Mouse (Mus musculus) gastrocnemius, postnatal 10 days (tissue): ENCODE results near the gene Trmt61a. TPM values are rescaled to one million over a fixed set of nuclear protein-coding genes. Genes with fewer than 3 reads are reported as not detected.

Experiments
- DNase-seq: peaks from one replicate; pipeline ENCODE4 v3.0.0; 2021; ENCODE audit warnings: mixed read lengths
- total RNA-seq, 2 experiments: library from RNA; stranded (reverse); gene quantifications; 2 replicates each; pipeline ENCODE4 v1.2.3; 2021

Gene Trmt61a
- total RNA-seq, 2 experiments from 2014 or later: 3.8 to 5.4 TPM

DNA sequence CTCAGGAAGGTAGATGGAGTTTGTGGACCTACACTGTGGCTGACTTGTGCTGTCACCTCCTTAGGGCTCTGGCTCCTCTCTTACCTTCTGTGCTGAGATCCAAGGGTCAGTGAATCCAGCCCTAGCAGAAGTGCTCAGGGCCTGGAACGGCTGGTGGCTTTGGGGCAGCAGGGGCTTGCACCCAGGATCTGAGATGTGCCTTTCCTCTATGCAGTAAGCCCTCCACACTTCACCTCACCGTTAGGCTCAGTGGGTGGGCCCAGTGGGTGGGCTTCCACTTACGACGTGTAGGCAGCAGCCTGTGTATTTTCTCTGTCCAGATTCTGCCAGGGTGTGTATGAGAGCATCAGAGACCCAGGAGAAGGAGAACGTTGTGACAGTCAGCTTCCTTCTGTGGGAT, 55.0 kb downstream of the Trmt61a start:
- DNase-seq: no peak

Other genes starting within 250 kb of the Trmt61a start
- 10 to 100 TPM; 37.0 to 47.7 TPM for gene Tnfaip2, start 235.6 kb upstream of the Trmt61a start, total RNA-seq
- gene Gm266, start 192.3 kb upstream of the Trmt61a start, total RNA-seq: 1 to 10 TPM; 4.7 to 6.5 TPM
- 100 to 1,000 TPM; 140 to 154 TPM for gene Eif5, start 140.1 kb upstream of the Trmt61a start, total RNA-seq
- gene Mark3, start 103.6 kb upstream of the Trmt61a start, total RNA-seq: 10 to 100 TPM; 50.2 to 62.4 TPM
- 10 to 100 TPM; 37.7 to 68.3 TPM for gene Ckb, start 5.8 kb upstream of the Trmt61a start, total RNA-seq
- 10 to 100 TPM; 17.5 to 21.1 TPM for gene Bag5, start 35.2 kb downstream of the Trmt61a start, total RNA-seq
- 10 to 100 TPM; 34.7 to 39.5 TPM for gene Apopt1, start 35.2 kb downstream of the Trmt61a start, total RNA-seq
- 10 to 100 TPM; 81.0 to 96.2 TPM for gene Klc1, start 80.7 kb downstream of the Trmt61a start, total RNA-seq
- 1 to 10 TPM; 1.6 to 2.0 TPM for gene Xrcc3, start 135.8 kb downstream of the Trmt61a start, total RNA-seq
- 10 to 100 TPM; 19.6 to 21.9 TPM for gene Zfyve21, start 136.1 kb downstream of the Trmt61a start, total RNA-seq
- gene Ppp1r13b, start 230.0 kb downstream of the Trmt61a start, total RNA-seq: 10 to 100 TPM in 1 of 2 experiments, 1 to 10 TPM in 1; 9.5 to 13.4 TPM